Mouse (Mus musculus): ENCODE measurements around the gene Pygo2. TPM values are rescaled to one million over a fixed set of nuclear protein-coding genes. Genes with fewer than 3 reads are reported as not detected.

The Pygo2 gene
- total and polyA plus RNA-seq, 2 experiments from 2014 or later = 43.5 to 72.1 TPM

DNA sequence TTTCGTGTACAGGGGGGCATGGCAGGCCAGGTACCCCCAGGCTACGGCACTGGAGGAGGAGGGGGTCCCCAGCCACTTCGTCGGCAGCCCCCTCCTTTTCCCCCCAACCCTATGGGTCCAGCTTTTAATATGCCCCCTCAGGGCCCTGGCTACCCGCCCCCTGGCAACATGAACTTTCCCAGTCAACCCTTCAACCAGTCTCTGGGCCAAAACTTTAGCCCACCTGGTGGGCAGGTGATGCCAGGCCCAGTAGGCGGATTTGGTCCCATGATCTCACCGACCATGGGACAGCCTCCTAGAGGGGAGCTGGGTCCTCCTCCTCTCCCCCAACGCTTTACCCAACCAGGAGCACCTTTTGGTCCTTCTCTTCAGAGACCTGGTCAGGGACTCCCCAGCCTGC is 2.6 kb downstream of the Pygo2 start:
- no peak for DNase-seq
- 89% methylated on average over 8 of the region's 8 CpGs for WGBS
- H3K4me2 ChIP-seq (ENCODE audit: low read depth) = no peak overlapping the region
- H3K9ac ChIP-seq = no peak overlapping the region
- no peak overlapping the region for H3K4me3 ChIP-seq (ENCODE audit: low read depth, low read length)
- no peak for ATAC-seq
- peaks cover 24% of the 10 kb centered on the region for H3K36me3 ChIP-seq (ENCODE audit: insufficient read depth)
- H3K27ac ChIP-seq (ENCODE audit: low read depth, low read length) = no peak overlapping the region
- H3K4me1 ChIP-seq (ENCODE audit: insufficient read depth) = peaks cover 8% of the 10 kb centered on the region
- no peak for TF ChIP-seq CTCF (IDR thresholded peaks at IDR 0.05; ENCODE audit: low read depth)
- H3K27me3 ChIP-seq (ENCODE audit: insufficient read depth, low read length) = no peaks in the 10 kb centered on the region
- H3K9me3 ChIP-seq (ENCODE audit: low read length) = no peaks in the 10 kb centered on the region

DNA sequence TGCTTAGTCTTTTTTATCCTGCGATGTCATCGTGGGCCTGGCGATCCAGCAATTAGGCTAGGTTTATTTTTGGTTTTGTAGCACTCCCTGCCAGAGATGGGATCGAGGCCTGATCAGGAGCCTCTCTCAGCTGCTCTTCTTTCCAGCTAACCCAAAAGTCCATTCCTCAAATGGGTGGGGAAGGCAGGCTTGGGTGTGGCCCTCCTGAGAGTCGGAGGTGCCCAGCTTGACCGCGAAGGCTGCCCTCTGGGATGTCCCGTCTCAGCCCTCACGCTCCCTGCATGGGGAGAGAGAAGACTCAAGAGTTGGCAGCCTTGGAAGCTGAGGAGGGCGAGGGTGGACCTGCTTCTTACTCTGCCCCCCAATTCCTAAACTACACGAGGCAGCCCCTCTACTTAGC is 4.5 kb downstream of the Pygo2 start:
- Histone ChIP-seq H3K27me3 (ENCODE audit: insufficient read depth, low read length) (no peaks in the 10 kb centered on the region), H3K27ac (ENCODE audit: low read depth, low read length) (peak overlapping the region; percentile 40), H3K9ac (no peak overlapping the region), H3K9me3 (ENCODE audit: low read length) (no peaks in the 10 kb centered on the region), H3K4me2 (ENCODE audit: low read depth) (no peak overlapping the region), H3K4me1 (ENCODE audit: insufficient read depth) (peaks cover 8% of the 10 kb centered on the region), H3K36me3 (ENCODE audit: insufficient read depth) (peaks cover 24% of the 10 kb centered on the region), H3K4me3 (ENCODE audit: low read depth, low read length) (no peak overlapping the region)
- TF ChIP-seq CTCF (IDR thresholded peaks at IDR 0.05; ENCODE audit: low read depth) = no peak
- ATAC-seq = no peak
- DNase-seq = no peak
- 72% methylated on average over 11 of the region's 11 CpGs for WGBS

DNA sequence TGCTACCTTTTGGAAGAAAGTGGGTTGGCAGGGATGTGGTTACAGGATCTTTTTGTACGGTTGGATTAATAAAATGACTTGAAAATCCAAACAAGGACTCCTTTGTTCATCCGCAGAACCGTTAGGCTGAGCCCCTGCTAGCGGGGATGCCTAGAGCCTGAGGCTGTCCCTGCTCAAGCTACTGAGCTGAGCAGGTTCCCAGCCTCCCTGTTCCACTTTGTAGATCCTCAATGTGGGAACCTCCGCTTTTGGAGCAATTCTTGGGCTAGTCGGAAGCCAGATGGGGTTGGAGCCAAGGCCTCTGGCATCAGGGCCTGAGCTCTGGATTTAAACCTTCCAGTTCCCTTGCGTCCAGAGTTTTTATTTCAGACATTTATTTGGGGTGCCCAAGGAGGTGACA is 5.0 kb downstream of the Pygo2 start:
- H3K4me2 ChIP-seq (ENCODE audit: low read depth) = no peak overlapping the region
- H3K36me3 ChIP-seq (ENCODE audit: insufficient read depth) = peaks cover 24% of the 10 kb centered on the region
- DNase-seq (no peak), ATAC-seq (no peak)
- peaks cover 8% of the 10 kb centered on the region for H3K4me1 ChIP-seq (ENCODE audit: insufficient read depth)
- no peaks in the 10 kb centered on the region for H3K27me3 ChIP-seq (ENCODE audit: insufficient read depth, low read length)
- H3K27ac ChIP-seq (ENCODE audit: low read depth, low read length) = peak overlapping the region; percentile 40; the same call in 1 of the 2 replicates
- no peak overlapping the region for H3K9ac ChIP-seq
- 41% methylated on average over 7 of the region's 7 CpGs for WGBS
- H3K9me3 ChIP-seq (ENCODE audit: low read length) = no peaks in the 10 kb centered on the region
- no peak overlapping the region for H3K4me3 ChIP-seq (ENCODE audit: low read depth, low read length)
- no peak for TF ChIP-seq CTCF (IDR thresholded peaks at IDR 0.05; ENCODE audit: low read depth)

DNA sequence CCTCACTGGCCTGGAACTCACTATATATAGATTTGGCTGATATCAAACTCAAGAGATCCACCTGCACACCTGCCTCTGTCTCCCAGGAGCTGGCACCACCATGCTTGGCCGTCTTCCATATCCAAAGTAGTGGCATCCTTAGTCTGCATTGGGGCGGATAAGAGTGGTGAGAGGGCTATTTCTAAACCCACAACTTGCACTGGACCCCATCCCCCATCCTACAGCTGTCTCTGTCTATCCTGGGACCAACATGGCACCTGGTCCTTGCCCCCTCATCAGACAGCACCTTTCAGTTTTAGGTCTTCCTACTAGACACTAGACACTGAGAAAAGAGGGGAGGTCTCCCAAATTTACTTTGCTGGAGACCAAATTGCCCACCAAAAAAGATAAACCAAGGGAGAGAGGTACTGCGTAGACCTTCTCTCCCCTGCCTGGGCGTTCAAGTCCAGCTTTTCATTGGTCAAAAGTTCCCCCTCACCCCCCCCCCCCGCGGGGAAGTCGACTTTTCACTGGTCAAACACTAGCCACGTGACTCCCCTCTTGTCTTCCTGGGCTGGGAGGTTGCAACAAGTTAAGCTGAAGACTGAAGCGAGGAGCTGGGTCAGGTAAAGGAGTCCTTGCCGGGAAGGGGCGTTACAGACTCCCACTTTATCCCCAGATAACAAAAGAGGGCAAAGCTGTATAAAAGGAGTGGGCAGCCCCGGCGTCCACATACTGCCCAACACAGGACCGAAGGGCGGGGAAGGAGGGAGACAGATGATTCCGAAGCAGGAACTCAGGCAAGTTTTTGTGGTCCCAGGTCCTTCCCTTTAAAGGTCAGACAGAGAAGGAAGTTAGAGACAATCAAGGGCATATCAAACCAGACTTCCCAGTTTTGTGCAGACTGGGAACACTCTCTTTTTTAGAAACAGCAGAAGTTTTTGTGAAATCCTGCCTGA is 6.4 kb downstream of the Pygo2 start, which contains the start of gene Pbxip1:
Gene Pbxip1 (plus strand): TSS at position 531 of the 938 bp plus-strand sequence.
- Histone ChIP-seq H3K4me3 (ENCODE audit: low read depth, low read length) (peak within 1 kb of the TSS; percentile 23), H3K27me3 (ENCODE audit: insufficient read depth, low read length) (no peaks in the 10 kb centered on the region), H3K27ac (ENCODE audit: low read depth, low read length) (no peak within 1 kb of the TSS), H3K9me3 (ENCODE audit: low read length) (no peaks in the 10 kb centered on the region), H3K4me2 (ENCODE audit: low read depth) (peak within 1 kb of the TSS; percentile 35), H3K9ac (peak within 1 kb of the TSS; percentile 39; the same call in 1 of the 2 replicates), H3K36me3 (ENCODE audit: insufficient read depth) (peaks cover 24% of the 10 kb centered on the region), H3K4me1 (ENCODE audit: insufficient read depth) (peaks cover 2% of the 10 kb centered on the region)
- TF ChIP-seq CTCF (IDR thresholded peaks at IDR 0.05; ENCODE audit: low read depth) = no peak
- ATAC-seq = peak; percentile 50
- DNase-seq = no peak
- 4% methylated on average over 16 of the region's 16 CpGs for WGBS

DNA sequence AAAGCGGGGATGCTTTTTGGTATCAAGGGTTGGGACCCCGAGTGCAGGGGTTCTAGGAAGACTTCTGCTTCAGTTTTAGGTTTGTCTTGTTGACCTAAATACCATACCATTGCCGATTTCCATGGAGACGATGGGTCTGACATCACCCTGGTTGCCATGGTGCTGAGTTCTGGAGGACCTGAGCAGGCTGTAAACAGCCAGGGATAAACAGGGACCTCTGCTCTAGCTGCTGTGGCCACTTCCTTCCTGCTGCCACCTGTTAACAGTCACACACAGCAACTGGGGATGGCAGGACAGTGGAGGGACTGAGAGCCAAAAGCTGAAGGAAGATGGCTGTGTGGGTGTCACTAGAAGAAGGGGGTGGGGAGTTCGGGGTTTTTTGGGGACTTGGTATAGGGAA is 7.3 kb downstream of the Pygo2 start:
- 0 out of 2 replicates have a peak overlapping the region, but pooled peaks have one; percentile 23 for H3K4me3 ChIP-seq (ENCODE audit: low read depth, low read length)
- no peaks in the 10 kb centered on the region for H3K9me3 ChIP-seq (ENCODE audit: low read length)
- WGBS = 21% methylated on average over 5 of the region's 5 CpGs
- H3K4me2 ChIP-seq (ENCODE audit: low read depth) = peak overlapping the region; percentile 35
- no peak for DNase-seq
- H3K27ac ChIP-seq (ENCODE audit: low read depth, low read length) = no peak overlapping the region
- ATAC-seq = peak; percentile 75
- H3K9ac ChIP-seq = peak overlapping the region; percentile 39; the same call in 1 of the 2 replicates
- H3K4me1 ChIP-seq (ENCODE audit: insufficient read depth) = no peaks in the 10 kb centered on the region
- TF ChIP-seq CTCF (IDR thresholded peaks at IDR 0.05; ENCODE audit: low read depth) = no peak
- no peaks in the 10 kb centered on the region for H3K27me3 ChIP-seq (ENCODE audit: insufficient read depth, low read length)
- H3K36me3 ChIP-seq (ENCODE audit: insufficient read depth) = peaks cover 24% of the 10 kb centered on the region

DNA sequence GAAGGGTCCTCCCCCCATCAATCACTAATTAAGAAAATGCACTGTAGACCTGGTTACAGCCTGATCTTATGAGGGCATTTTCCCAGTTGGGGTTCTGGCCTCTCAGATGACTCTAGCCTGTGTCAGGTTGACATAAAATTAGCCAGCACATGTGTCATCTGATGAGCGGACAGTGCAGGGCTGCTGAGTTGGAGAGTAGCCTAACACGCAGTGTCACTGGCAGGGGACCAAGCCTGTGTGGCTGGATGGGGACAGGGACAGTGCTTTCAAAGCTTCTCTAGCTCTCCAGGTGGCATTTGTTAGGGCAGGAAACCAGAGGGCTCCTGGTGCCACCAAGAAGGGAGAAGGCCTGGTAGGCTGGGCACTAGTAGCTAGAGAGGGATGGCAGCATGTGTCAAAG is 10.7 kb downstream of the Pygo2 start:
- Histone ChIP-seq H3K27ac (ENCODE audit: low read depth, low read length) (no peak overlapping the region), H3K9me3 (ENCODE audit: low read length) (no peaks in the 10 kb centered on the region), H3K36me3 (ENCODE audit: insufficient read depth) (no peaks in the 10 kb centered on the region), H3K27me3 (ENCODE audit: insufficient read depth, low read length) (no peaks in the 10 kb centered on the region), H3K4me1 (ENCODE audit: insufficient read depth) (no peaks in the 10 kb centered on the region), H3K9ac (no peak overlapping the region), H3K4me3 (ENCODE audit: low read depth, low read length) (no peak overlapping the region), H3K4me2 (ENCODE audit: low read depth) (no peak overlapping the region)
- ATAC-seq = no peak
- no peak for DNase-seq
- WGBS = 91% methylated on average over 2 of the region's 2 CpGs
- no peak for TF ChIP-seq CTCF (IDR thresholded peaks at IDR 0.05; ENCODE audit: low read depth)

Data from forebrain, postnatal 0 days (tissue).